Mouse (Mus musculus) megakaryocyte, embryonic 14.5 days (primary cell): Measurements from ENCODE around the gene Gapdh.

Experiments
- FLI1 ChIP-seq: IDR thresholded peaks from 2 replicates; pipeline ENCODE4 v1.6.1; 2012; ENCODE audit warnings: low read length, inconsistent platforms, mixed read lengths
- GATA1 ChIP-seq: IDR thresholded peaks from 3 replicates; pipeline ENCODE4 v1.6.1; 2012; ENCODE audit warnings: mixed read lengths, low read length, inconsistent platforms, borderline replicate concordance

- no peak for TF ChIP-seq GATA1
- TF ChIP-seq FLI1 = no peak
These were observed 24.5 kb upstream of the Gapdh start for GRCm38 (mm10) chr6:125190816-125191215.
